In the genomic region with DNA sequence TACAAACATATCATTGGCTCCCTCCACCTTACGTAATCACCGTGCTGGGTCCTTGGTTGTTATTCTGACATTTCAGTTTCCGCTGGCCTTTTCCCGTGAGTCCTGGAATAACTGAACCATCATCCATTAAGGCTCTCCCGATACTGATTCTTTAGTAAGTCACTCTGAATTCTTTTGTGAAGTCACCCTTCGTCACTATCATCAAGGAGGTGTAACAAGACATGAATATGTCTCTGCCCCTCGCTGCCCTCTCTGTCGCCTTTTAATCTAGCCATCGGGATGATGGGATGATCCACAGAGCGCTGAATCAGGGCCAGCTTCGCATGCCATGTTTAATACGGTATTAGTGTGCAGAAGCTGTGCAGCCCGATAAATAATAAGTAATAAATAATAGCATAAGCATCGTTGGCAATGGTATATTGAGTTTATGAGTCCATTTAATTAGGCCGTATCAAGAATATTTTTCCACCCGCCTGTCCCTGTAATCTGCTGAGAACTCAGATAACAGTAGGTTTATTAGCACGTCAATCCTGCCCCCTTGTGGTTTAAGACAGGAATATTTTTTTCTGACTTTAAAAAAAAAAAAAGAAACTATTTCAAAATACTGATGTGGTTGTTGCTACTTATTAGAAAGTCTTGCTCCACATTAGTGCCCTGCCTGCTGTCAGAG, we compare ENCODE assay signal across 8 mouse cellular contexts. TPM values are rescaled to one million over a fixed set of nuclear protein-coding genes. Genes with fewer than 3 reads are reported as not detected.
DNase-seq lines count a peak whose midpoint lies in the region; ATAC-seq lines count a peak whose summit lies in the region.

No protein-coding gene starts in this region.

- H3K27me3 ChIP-seq in hindbrain, embryonic 14.5 days (ENCODE audit: control insufficient read depth, insufficient read depth, low read length): no peaks in the 10 kb centered on the region
- H3K27me3 ChIP-seq in midbrain, embryonic 15.5 days (replicated peaks): no peaks in the 10 kb centered on the region

- peak overlapping the region; percentile 86; the same call in 1 of the 2 replicates for H3K27ac ChIP-seq in hindbrain, embryonic 14.5 days
- peak overlapping the region; percentile 78 for H3K27ac ChIP-seq in midbrain, embryonic 15.5 days

- no peaks in the 10 kb centered on the region for H3K4me1 ChIP-seq in hindbrain, embryonic 14.5 days (replicated peaks; ENCODE audit: control insufficient read depth, insufficient read depth, low read length)
- peaks cover 7% of the 10 kb centered on the region for H3K4me1 ChIP-seq in midbrain, embryonic 15.5 days

- ATAC-seq in frontal cortex, adult (ENCODE audit: low TSS enrichment): peak; percentile 10; the same call in 1 of the 2 replicates
- peak; percentile 61 for ATAC-seq in erythroblast, adult 5-6 weeks (replicated peaks; ENCODE audit: low FRiP score, poor library complexity, severe bottlenecking)
- peak; percentile 43 for ATAC-seq in hindbrain, embryonic 14.5 days (ENCODE audit: low FRiP score)
- ATAC-seq in midbrain, embryonic 15.5 days (replicated peaks): peak; percentile 61

- H3K9me3 ChIP-seq in hindbrain, embryonic 14.5 days (ENCODE audit: control insufficient read depth, low read length): no peaks in the 10 kb centered on the region
- H3K9me3 ChIP-seq in midbrain, embryonic 15.5 days: no peaks in the 10 kb centered on the region

- H3K36me3 ChIP-seq in hindbrain, embryonic 14.5 days (replicated peaks; ENCODE audit: control insufficient read depth, insufficient read depth): no peaks in the 10 kb centered on the region
- H3K36me3 ChIP-seq in midbrain, embryonic 15.5 days (replicated peaks): no peaks in the 10 kb centered on the region

- intact Hi-C loops in left cerebral cortex, postnatal 25 days (cut with DNase I): loop anchor here (1.0 to 5.0 kb wide), 5 partner anchors 104 to 449 kb away; no protein-coding TSS in a partner anchor

- peak overlapping the region; percentile 36 for H3K4me3 ChIP-seq in hindbrain, embryonic 14.5 days (replicated peaks; ENCODE audit: low read length)
- H3K4me3 ChIP-seq in midbrain, embryonic 15.5 days: peak overlapping the region; percentile 41

- H3K4me2 ChIP-seq in hindbrain, embryonic 14.5 days (replicated peaks): peak overlapping the region; percentile 59
- peak overlapping the region; percentile 60 for H3K4me2 ChIP-seq in midbrain, embryonic 15.5 days

- no peak for DNase-seq in frontal cortex, postnatal 10 days (ENCODE audit: low spot score in 2 of 2)
- peak; percentile 52 for DNase-seq in brain, embryonic 18.5 days (ENCODE audit: low read depth, low spot score)
- DNase-seq in hindbrain, embryonic 14.5 days (ENCODE audit: low spot score): peak; percentile 82
- DNase-seq in left cerebral cortex, postnatal 25 days (ENCODE audit: low spot score in 2 of 2): peak; percentile 59 to 61
- no peak for DNase-seq in urinary bladder, postnatal 10 days (ENCODE audit: low spot score)

- peak overlapping the region; percentile 60 for H3K9ac ChIP-seq in hindbrain, embryonic 14.5 days
- H3K9ac ChIP-seq in midbrain, embryonic 15.5 days: peak overlapping the region; percentile 45; the same call in 1 of the 2 replicates

- 24% methylated on average over 17 of the region's 17 CpGs for WGBS in hindbrain, embryonic 14.5 days
- 20% methylated on average over 17 of the region's 17 CpGs for WGBS in midbrain, embryonic 15.5 days

RNA-seq across cellular contexts. Expression of a gene that starts 33.8 kb away (rescaled TPM):
- total RNA-seq in erythroblast, adult 5-6 weeks (2015; ENCODE audit: low replicate concordance): 29.8 and 38.7 TPM in 2 replicates
- total RNA-seq in erythroblast, adult 5-6 weeks (2017; ENCODE audit: low replicate concordance): 28.7 and 41.1 TPM in 2 replicates
- polyA plus RNA-seq in hindbrain, embryonic 14.5 days (2014; fragmentation: Nextera tagmentation; extraction: Ambion mirVana): 47.2 and 48.4 TPM in 2 replicates
- total RNA-seq in left cerebral cortex, postnatal 25 days (2021): 10 to 100 TPM; 53.4 to 57.5 TPM
- 49.8 and 58.2 TPM in 2 replicates for polyA plus RNA-seq in midbrain, embryonic 15.5 days (2015; fragmentation: Nextera tagmentation; extraction: Ambion mirVana)

RNA-seq across cellular contexts. Expression of a gene that starts 47.5 kb away (rescaled TPM):
- total RNA-seq in erythroblast, adult 5-6 weeks (2015; ENCODE audit: low replicate concordance): 0.63 TPM in 1 of 2 replicates, not detected in the other
- total RNA-seq in erythroblast, adult 5-6 weeks (2017; ENCODE audit: low replicate concordance): 0.60 TPM in 1 of 2 replicates, not detected in the other
- 2.8 and 3.0 TPM in 2 replicates for polyA plus RNA-seq in hindbrain, embryonic 14.5 days (2014; fragmentation: Nextera tagmentation; extraction: Ambion mirVana)
- 1 to 10 TPM; 4.0 to 5.3 TPM for total RNA-seq in left cerebral cortex, postnatal 25 days (2021)
- 5.9 and 7.1 TPM in 2 replicates for polyA plus RNA-seq in midbrain, embryonic 15.5 days (2015; fragmentation: Nextera tagmentation; extraction: Ambion mirVana)

Comparison
In these comparisons a context has a peak if more than half of its experiments do, and no peak if none do; other contexts are left out.
1. ATAC-seq: peak in every context shown above with its lines; median percentile 61 in erythroblast, adult 5-6 weeks; 61 in midbrain, embryonic 15.5 days; 43 in hindbrain, embryonic 14.5 days; 10 in frontal cortex, adult.
2. DNase-seq: peak in brain, embryonic 18.5 days (single experiment), hindbrain, embryonic 14.5 days (single experiment) and left cerebral cortex, postnatal 25 days (2 of 2); none in frontal cortex, postnatal 10 days (0 of 2) and urinary bladder, postnatal 10 days (single experiment).